Mouse (Mus musculus) kidney, embryonic 14.5 days (tissue): Measurements from ENCODE around the gene Tbx5. TPM values are rescaled to one million over a fixed set of nuclear protein-coding genes. Genes with fewer than 3 reads are reported as not detected.

ENCODE experiments used
- polyA plus RNA-seq: library from polyadenylated mRNA; unstranded; fragments of >200 nt; fragmentation: Nextera tagmentation; extraction: Ambion mirVana; gene quantifications from 2 replicates; pipeline ENCODE4 v1.2.1, GENCODE M21; 2014

Tbx5 gene
- polyA plus RNA-seq, 1 experiment from 2014 or later = not detected

Other genes starting within 250 kb of the Tbx5 start
- 31.7 and 53.3 TPM in 2 replicates for gene Tbx3, start 162.0 kb upstream of the Tbx5 start, polyA plus RNA-seq